Mouse (Mus musculus): ENCODE results near the gene 9030612E09Rik. TPM values are rescaled to one million over a fixed set of nuclear protein-coding genes. Genes with fewer than 3 reads are reported as not detected.

Gene 9030612E09Rik
- polyA plus RNA-seq (2015; fragmentation: Nextera tagmentation; extraction: Ambion mirVana), result 1.2 and 2.1 TPM in 2 replicates

GRCm38 (mm10) chr10:43174326-43175155 lies at the start of gene 9030612E09Rik, which contains the start of gene Sobp:
TSS of gene 9030612E09Rik (plus strand) at chr10:43174704.
TSS of gene Sobp (minus strand) at chr10:43174530.

GRCm38 (mm10) chr10:43220910-43221625 lies 46.6 kb downstream of the 9030612E09Rik start, which contains the start of gene Pdss2:
TSS of gene Pdss2 (plus strand) at chr10:43221486.

Other genes with a start within 250 kb of the 9030612E09Rik start
- gene Sobp, start 174 bp upstream of the 9030612E09Rik start, polyA plus RNA-seq (2015; fragmentation: Nextera tagmentation; extraction: Ambion mirVana), result 12.3 and 12.4 TPM in 2 replicates
- gene Pdss2, start 46.8 kb downstream of the 9030612E09Rik start, polyA plus RNA-seq (2015; fragmentation: Nextera tagmentation; extraction: Ambion mirVana), result 16.5 and 18.1 TPM in 2 replicates

All from neural tube, postnatal 0 days (tissue).